Mouse (Mus musculus) kidney, adult 2 months (tissue): ENCODE results near the gene Ttyh1.

Experiments used
- CTCF ChIP-seq: fragments of 200-500 bp; conservative IDR thresholded peaks from 2 replicates; pipeline ENCODE4 v1.5.1; 2011; ENCODE audit warnings: low read depth, mild to moderate bottlenecking, control low read depth, low read length, moderate library complexity, mixed read lengths; ENCODE audit not compliant: insufficient read depth, insufficient read length
- POLR2A ChIP-seq: fragments of 200-500 bp; IDR thresholded peaks from one replicate; pipeline ENCODE4 v1.6.1; 2011; ENCODE audit warnings: low read depth, low read length, control low read depth

- TF ChIP-seq CTCF (no peak), POLR2A (no peak)
Measured at GRCm38 (mm10) chr7:4144766-4145551, 25.8 kb downstream of the Ttyh1 start.
